Mouse (Mus musculus) ES-Bruce4 (cell line): ENCODE results near the gene Grk6. TPM values are rescaled to one million over a fixed set of nuclear protein-coding genes. Genes with fewer than 3 reads are reported as not detected.

ENCODE experiments used
- H3K27ac ChIP-seq: 2 replicates; pipeline ENCODE4 v1.5.1; 2012; ENCODE audit warnings: low read length, inconsistent platforms; ENCODE audit not compliant: insufficient read depth
- H3K27me3 ChIP-seq: 2 replicates; pipeline ENCODE4 v1.6.1; 2012; ENCODE audit warnings: mild to moderate bottlenecking, low read length, inconsistent platforms; ENCODE audit not compliant: control insufficient read depth, poor library complexity, insufficient read depth, severe bottlenecking
- H3K36me3 ChIP-seq: 2 replicates; pipeline ENCODE4 v1.6.1; 2012; ENCODE audit warnings: inconsistent platforms, mild to moderate bottlenecking, low read length, moderate library complexity; ENCODE audit not compliant: control insufficient read depth, poor library complexity, insufficient read depth, severe bottlenecking
- H3K4me1 ChIP-seq: one replicate; pipeline ENCODE4 v1.8.1; 2011; ENCODE audit warnings: low read length; ENCODE audit not compliant: control insufficient read depth, insufficient read depth
- H3K4me3 ChIP-seq: 2 replicates; pipeline ENCODE4 v1.5.1; 2011; ENCODE audit warnings: low read depth, mild to moderate bottlenecking, low read length
- H3K9ac ChIP-seq: 2 replicates; pipeline ENCODE4 v1.6.1; 2012; ENCODE audit warnings: low read depth, mild to moderate bottlenecking, inconsistent platforms; ENCODE audit not compliant: poor library complexity, severe bottlenecking
- H3K9me3 ChIP-seq: replicated peaks from 2 replicates; pipeline ENCODE4 v1.6.1; 2012; ENCODE audit warnings: mild to moderate bottlenecking, low read length, inconsistent platforms; ENCODE audit not compliant: control insufficient read depth, poor library complexity, insufficient read depth, severe bottlenecking
- CTCF ChIP-seq: IDR thresholded peaks from one replicate; pipeline ENCODE4 v1.8.1; 2011; ENCODE audit warnings: low read depth, low read length
- EP300 ChIP-seq: IDR thresholded peaks from 2 replicates; pipeline ENCODE4 v1.6.1; 2011; ENCODE audit warnings: low read depth, low read length; ENCODE audit not compliant: insufficient read depth
- POLR2A ChIP-seq: IDR thresholded peaks from one replicate; pipeline ENCODE4 v1.8.1; 2011; ENCODE audit warnings: low read length; ENCODE audit not compliant: insufficient read depth
- polyA plus RNA-seq: library from polyadenylated mRNA; stranded (reverse); fragments of >200 nt; gene quantifications from 2 replicates; pipeline ENCODE4 v1.2.4, GENCODE M21; 2011; ENCODE audit warnings: low read depth; ENCODE audit not compliant: missing spikeins, insufficient read depth, insufficient read length

The Grk6 gene
- polyA plus RNA-seq, 1 experiment = 58.2 TPM

DNA sequence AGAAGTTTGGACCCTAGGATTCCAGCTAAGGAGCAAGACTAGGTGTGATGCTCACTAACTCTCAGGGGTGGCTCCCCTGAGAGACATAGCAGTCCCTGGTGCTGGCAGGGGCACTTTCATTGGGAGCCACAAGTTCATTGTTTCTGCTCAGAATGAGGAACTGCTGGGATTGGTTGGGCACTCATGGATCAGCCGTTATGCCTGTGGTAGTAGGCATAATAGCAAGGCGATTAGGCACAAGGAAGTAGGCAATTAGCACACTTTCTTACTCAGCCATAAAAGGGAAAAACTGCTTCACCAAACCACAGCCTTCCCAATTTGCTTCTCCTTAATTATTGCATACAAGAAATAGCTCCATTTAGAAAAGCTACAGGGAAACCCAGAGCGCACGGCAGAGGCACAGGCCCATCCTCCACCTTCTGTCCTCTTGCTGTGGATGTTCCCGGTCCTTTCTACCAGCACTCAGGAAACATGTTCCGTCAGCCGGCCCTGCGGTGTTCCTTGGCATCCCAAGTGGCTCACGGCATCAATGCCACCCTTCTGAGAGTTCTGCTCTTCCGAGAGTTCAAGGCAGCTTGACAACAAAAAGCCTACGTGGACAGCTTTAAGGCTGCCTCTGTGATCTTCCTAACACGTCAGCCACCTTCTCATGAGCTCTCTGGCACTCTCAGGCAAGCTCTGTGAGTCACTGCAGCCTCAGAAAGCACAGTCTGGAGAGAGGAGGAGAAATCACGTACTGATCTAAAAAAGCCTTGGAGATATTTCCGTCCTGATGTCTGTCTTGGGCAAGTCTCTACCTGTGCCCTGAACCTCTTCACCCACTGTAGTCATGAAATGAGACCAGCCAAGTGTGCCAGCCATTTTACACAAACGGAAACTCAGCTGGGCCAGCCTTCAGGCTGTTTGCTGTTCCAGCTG, 40.7 kb upstream of the Grk6 start:
- TF ChIP-seq POLR2A (no peak), CTCF (no peak), EP300 (no peak)
- Histone ChIP-seq H3K9me3 (no peaks in the 10 kb centered on the region), H3K4me1 (no peaks in the 10 kb centered on the region), H3K36me3 (no peaks in the 10 kb centered on the region), H3K9ac (no peak overlapping the region), H3K27ac (no peak overlapping the region), H3K4me3 (no peak overlapping the region), H3K27me3 (no peaks in the 10 kb centered on the region)

DNA sequence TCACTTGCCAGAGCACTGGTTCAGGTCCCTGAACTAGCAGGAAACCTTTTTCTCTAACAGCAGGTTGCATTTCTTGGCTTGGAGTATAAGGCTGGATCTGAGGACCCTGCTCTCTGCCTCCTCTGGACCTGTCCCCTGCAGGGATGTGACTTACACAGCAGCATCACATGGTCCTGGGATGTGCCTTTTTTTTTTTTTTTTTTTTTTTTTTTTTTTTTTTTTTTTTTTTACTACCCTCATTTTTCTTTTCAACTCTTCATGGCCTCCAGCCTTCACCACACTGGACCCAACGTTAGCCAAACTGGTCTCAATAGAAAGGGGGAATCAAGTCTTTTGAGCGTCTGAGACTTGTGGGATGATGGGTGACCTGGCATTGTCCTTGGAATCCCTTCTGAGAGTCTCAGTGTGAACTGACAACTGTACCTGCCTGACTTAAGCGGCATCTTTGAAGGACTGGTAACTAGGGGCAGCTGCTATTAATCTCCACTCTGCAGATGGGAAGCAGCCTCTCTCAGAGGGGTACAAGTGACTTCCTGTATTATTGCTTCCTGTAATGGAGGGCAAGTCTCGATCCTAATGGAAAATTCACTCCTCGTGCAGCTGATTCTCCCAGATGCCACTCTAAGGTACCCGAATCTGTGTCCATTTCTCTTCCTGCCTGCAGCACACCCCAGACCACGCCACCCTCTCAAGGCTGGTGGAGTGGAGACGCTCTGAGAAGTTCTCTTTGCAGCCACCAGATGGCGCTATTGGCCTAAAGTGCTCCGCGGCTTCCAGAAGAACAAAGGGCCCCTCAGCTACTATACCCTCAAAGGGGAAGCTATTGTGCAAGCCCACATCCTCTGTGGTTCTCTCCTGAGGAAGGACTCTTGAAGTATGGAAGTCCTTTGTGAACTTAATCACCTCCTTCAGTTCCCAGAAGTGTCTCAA, 39.8 kb upstream of the Grk6 start:
- H3K27ac ChIP-seq = no peak overlapping the region
- H3K9ac ChIP-seq = no peak overlapping the region

DNA sequence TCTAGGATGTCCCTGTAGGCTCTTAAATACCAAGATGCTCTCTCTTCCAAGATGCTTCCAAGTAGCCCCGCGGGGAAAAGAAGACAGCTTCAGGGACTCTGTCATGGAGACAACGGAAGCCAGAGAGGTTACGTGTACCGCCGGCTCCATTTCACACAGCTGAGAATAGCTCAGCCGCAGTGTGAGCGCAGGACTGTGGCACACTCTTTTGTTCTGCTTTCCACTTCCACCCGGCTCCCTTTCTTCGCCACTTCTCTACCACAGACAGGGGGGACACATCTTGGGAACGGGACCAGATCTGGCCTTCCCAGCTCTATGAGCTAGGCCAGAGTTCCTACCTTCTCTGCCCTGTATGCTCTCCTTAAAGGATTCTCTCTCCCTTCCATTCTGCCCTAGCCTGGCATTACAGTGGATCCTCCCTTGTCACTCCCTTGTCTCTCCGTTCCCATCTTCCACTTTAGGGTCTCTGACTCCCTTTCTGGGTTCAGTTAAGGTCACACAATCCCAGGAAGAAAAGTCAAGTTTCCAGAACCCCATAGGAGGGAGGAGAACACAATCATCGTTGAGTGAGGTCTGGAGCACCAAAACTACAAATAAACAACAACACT, 39.0 kb upstream of the Grk6 start:
- H3K4me3 ChIP-seq = no peak overlapping the region
- no peaks in the 10 kb centered on the region for H3K4me1 ChIP-seq
- H3K36me3 ChIP-seq = no peaks in the 10 kb centered on the region
- H3K27me3 ChIP-seq = no peaks in the 10 kb centered on the region
- TF ChIP-seq EP300 (no peak), POLR2A (no peak), CTCF (no peak)
- no peak overlapping the region for H3K27ac ChIP-seq
- H3K9me3 ChIP-seq = no peaks in the 10 kb centered on the region
- no peak overlapping the region for H3K9ac ChIP-seq

More for the DNA sequence above, 39.8 kb upstream of the Grk6 start:
- Histone ChIP-seq H3K4me3 (no peak overlapping the region), H3K9me3 (no peaks in the 10 kb centered on the region), H3K4me1 (no peaks in the 10 kb centered on the region), H3K27me3 (no peaks in the 10 kb centered on the region), H3K36me3 (no peaks in the 10 kb centered on the region)
- TF ChIP-seq EP300 (no peak), CTCF (peak; percentile 92)

DNA sequence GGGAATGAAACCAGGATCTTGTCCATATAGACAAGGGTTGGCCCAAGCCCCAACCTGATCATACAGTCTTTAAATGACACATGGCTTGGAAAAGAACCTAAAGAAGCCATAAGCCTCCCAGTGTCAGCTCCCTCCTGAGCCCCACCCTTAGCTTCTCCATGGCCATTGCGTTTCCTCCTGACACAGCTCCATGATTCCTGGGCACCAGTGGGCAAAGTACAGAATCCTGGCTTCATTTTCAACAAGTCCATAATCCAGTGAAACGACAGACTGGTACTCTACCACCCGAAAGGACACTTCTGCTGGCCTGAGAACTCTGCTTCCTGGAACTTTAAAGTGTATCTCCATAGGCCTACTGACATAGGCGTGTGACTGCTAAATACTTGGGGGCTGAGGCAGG, 37.5 kb upstream of the Grk6 start:
- no peaks in the 10 kb centered on the region for H3K36me3 ChIP-seq
- H3K9ac ChIP-seq = no peak overlapping the region
- H3K27ac ChIP-seq = no peak overlapping the region
- H3K4me3 ChIP-seq = no peak overlapping the region
- TF ChIP-seq POLR2A = no peak
- TF ChIP-seq EP300 = no peak
- no peak for TF ChIP-seq CTCF
- no peaks in the 10 kb centered on the region for H3K4me1 ChIP-seq
- H3K27me3 ChIP-seq = no peaks in the 10 kb centered on the region
- no peaks in the 10 kb centered on the region for H3K9me3 ChIP-seq

DNA sequence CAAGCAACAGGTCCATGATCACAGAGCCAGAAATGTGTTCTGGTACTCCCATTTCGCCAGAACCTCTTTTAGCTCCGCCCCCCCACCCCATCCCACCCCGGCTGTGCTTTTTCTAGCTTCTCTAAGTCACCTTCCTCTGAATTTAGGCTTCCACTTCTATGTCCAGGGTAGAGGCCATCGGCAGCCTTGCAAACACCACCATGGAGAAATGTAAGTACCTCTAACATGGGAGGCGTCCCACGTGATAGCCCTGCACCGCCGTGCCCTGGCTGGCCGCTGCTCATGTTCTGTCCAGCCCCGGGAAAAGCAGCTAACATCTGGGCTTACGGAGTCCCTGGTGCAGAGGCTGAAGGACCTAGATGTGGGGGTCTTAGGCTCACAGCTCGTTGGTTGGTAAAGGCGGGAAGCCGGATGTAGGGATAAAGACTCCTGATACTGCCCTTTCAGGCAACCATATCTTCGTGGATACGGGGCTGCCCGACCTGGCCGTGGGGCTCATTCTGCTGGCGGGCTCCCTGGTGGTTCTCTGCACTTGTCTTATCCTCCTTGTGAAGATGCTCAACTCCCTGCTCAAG, 36.2 kb upstream of the Grk6 start:
- Histone ChIP-seq H3K36me3 (no peaks in the 10 kb centered on the region), H3K4me1 (no peaks in the 10 kb centered on the region), H3K9me3 (no peaks in the 10 kb centered on the region), H3K9ac (no peak overlapping the region), H3K27ac (no peak overlapping the region), H3K27me3 (no peaks in the 10 kb centered on the region), H3K4me3 (no peak overlapping the region)
- no peak for TF ChIP-seq CTCF
- TF ChIP-seq EP300 = no peak
- TF ChIP-seq POLR2A = no peak
